Mouse (Mus musculus) central nervous system, embryonic 14 days (tissue): ENCODE data around the gene Catsperz. TPM values are rescaled to one million over a fixed set of nuclear protein-coding genes. Genes with fewer than 3 reads are reported as not detected.

Source experiments
- polyA plus RNA-seq: library from polyadenylated mRNA; depleted of rRNA; stranded (reverse); fragments of >200 nt; gene quantifications from 2 replicates; pipeline ENCODE4 v1.2.3, GENCODE M21; 2012; rRNA removed

The Catsperz gene
- 1.3 and 2.5 TPM in 2 replicates for polyA plus RNA-seq

DNA sequence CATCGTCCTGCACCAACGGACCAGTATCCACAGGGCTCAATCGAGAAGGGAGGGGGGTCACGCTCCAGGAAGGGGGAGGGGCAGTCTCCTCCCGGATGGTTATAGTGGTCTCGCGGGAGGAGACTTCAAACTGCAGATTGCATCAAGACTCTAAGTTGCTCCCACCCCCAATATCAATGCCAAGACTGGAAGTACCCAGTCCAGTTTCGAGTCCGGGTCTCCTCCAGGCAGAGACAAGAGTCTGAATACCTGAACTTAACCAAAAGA lies at the start of gene Catsperz:
Gene Catsperz (minus strand): TSS at position 74 of the 267 bp plus-strand sequence.

DNA sequence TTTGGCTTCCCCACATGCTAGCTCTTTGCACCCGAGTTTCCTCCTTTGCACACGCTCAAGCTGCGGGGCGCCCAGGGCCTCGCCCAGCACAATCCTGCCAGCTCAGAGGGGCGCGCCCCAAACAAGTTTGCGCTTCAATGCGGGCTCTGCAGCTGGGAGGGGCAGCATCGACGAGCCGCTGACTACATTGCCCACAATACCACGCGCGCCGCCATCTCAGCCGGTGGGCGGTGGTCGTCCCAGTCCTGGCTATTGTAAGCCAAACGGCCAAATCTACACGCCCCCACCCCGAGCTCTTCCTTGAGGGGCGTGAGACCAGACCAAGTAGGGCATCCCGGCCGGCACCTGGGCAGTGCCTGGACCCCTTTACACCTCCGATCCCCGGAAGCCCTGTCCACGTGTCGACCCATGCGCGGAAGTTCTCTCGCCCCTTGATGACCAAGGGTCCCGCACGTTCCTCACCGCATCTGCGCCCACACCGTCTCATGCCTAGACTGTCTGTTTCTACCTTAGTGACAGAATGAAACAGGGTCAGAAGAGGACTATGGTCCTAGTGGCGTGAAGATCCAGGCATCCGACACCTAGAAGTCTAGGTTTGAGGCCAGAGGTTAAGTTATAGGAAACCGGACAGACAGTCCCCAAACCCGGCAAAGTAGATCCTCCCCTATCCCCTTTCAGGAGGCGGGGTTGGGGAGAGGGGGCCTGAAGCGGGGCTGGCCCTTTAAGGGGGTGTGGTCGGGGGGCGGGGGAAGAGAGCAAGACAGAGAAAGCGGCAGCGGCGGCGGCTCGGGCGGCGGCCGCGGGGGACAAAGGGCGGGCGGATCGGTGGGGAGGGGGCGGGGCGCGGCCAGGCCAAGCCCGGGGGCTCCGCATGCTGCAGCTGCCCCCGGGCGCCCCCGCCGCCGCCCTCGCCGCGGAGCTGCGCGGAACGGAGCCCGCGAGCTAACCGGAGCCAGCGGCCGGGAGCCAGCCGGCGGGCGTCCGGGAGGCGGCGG lies 49.3 kb upstream of the Catsperz start, which contains the start of gene Ppp1r14b:
Gene Ppp1r14b (plus strand): TSS at position 758 of the 995 bp plus-strand sequence.

DNA sequence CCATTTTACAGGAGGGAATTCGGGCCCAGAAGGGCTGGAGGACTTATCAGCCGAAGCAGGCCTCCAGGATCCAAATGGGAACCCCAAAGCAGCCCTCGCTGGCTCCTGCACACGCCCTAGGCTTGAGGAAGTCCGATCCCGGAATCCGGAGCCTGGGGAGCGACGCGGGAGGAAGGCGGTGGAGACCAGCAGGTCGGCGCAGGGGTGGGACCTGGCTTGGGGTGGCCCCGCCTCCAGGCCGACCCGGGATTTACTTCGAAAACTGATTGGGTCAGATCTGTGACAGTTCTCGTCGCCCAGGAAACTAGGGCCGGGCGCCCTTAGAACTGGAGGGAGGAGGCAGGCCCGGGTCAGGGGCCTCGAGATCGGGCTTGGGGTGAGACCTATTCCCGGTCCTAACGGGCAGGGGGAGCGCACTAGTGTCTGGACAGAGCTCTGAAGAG lies 17.1 kb upstream of the Catsperz start, which contains the start of gene Gpr137:
Gene Gpr137 (minus strand): TSS at position 232 of the 443 bp plus-strand sequence.

GRCm38 (mm10) chr19:6941372-6942248 lies 16.4 kb upstream of the Catsperz start, which contains the start of gene Bad:
Gene Bad (plus strand): TSS chr19:6941861.

GRCm38 (mm10) chr19:6934195-6934977 lies 9.2 kb upstream of the Catsperz start, which contains the start of gene Kcnk4:
Gene Kcnk4 (minus strand): TSS chr19:6934515.

GRCm38 (mm10) chr19:6921647-6922567 lies 3.3 kb downstream of the Catsperz start, which contains the start of gene Esrra:
Gene Esrra (minus strand): TSS chr19:6921813.

GRCm38 (mm10) chr19:6909507-6910289 lies 15.5 kb downstream of the Catsperz start, which contains the start of the genes Trmt112 and Prdx5:
Gene Trmt112 (plus strand): TSS chr19:6909698.
Gene Prdx5 (minus strand): TSS chr19:6910106.

Other genes with a start within 250 kb of the Catsperz start
- 5.8 and 10.8 TPM in 2 replicates for gene Rps6ka4, start 84.7 kb downstream of the Catsperz start, polyA plus RNA-seq
- 1.2 and 1.5 TPM in 2 replicates for gene Ccdc88b, start 67.2 kb downstream of the Catsperz start, polyA plus RNA-seq
- gene Trmt112, start 15.7 kb downstream of the Catsperz start, polyA plus RNA-seq = 154 and 159 TPM in 2 replicates
- 175 and 190 TPM in 2 replicates for gene Prdx5, start 15.3 kb downstream of the Catsperz start, polyA plus RNA-seq
- gene Esrra, start 3.6 kb downstream of the Catsperz start, polyA plus RNA-seq = 32.1 and 36.0 TPM in 2 replicates
- gene Kcnk4, start 9.1 kb upstream of the Catsperz start, polyA plus RNA-seq = 1.2 and 1.7 TPM in 2 replicates
- 66.9 and 72.7 TPM in 2 replicates for gene Bad, start 16.5 kb upstream of the Catsperz start, polyA plus RNA-seq
- gene Gpr137, start 17.1 kb upstream of the Catsperz start, polyA plus RNA-seq = 68.1 and 72.4 TPM in 2 replicates
- 339 and 374 TPM in 2 replicates for gene Ppp1r14b, start 49.6 kb upstream of the Catsperz start, polyA plus RNA-seq
- 26.2 and 38.2 TPM in 2 replicates for gene Plcb3, start 51.1 kb upstream of the Catsperz start, polyA plus RNA-seq
- gene Fkbp2, start 55.1 kb upstream of the Catsperz start, polyA plus RNA-seq = 61.1 and 75.9 TPM in 2 replicates
- gene Vegfb, start 62.3 kb upstream of the Catsperz start, polyA plus RNA-seq = 30.0 and 38.5 TPM in 2 replicates
- 30.4 and 31.6 TPM in 2 replicates for gene Dnajc4, start 67.2 kb upstream of the Catsperz start, polyA plus RNA-seq
- 16.0 and 16.1 TPM in 2 replicates for gene Nudt22, start 70.7 kb upstream of the Catsperz start, polyA plus RNA-seq
- 16.4 and 18.5 TPM in 2 replicates for gene Trpt1, start 70.8 kb upstream of the Catsperz start, polyA plus RNA-seq
- 5.4 and 5.5 TPM in 2 replicates for gene Fermt3, start 94.1 kb upstream of the Catsperz start, polyA plus RNA-seq
- 177 and 196 TPM in 2 replicates for gene Stip1, start 114.6 kb upstream of the Catsperz start, polyA plus RNA-seq
- 5.6 and 9.3 TPM in 2 replicates for gene Macrod1, start 131.4 kb upstream of the Catsperz start, polyA plus RNA-seq
- gene Flrt1, start 180.3 kb upstream of the Catsperz start, polyA plus RNA-seq = 3.0 and 3.3 TPM in 2 replicates